In genomic region chr11:5260942-5261459, GRCm38 (mm10) we compare ENCODE assay signal across 7 mouse cellular contexts. TPM values are rescaled to one million over a fixed set of nuclear protein-coding genes. Genes with fewer than 3 reads are reported as not detected.
DNase-seq lines count a peak whose midpoint lies in the region; ATAC-seq and TF ChIP-seq lines count a peak whose summit lies in the region.

No protein-coding gene starts in this region.

- peak; percentile 24 for ATAC-seq in CD4-positive, CD25-positive, alpha-beta regulatory T cell, adult 4 months
- ATAC-seq in heart, postnatal 0 days (ENCODE audit: insufficient read depth, low read depth) = peak; percentile 39
- ATAC-seq in megakaryocyte-erythroid progenitor cell, adult 5-6 weeks (replicated peaks; ENCODE audit: low FRiP score, low TSS enrichment, poor library complexity, severe bottlenecking) = 0 out of 2 replicates have a peak, but pooled peaks have one; percentile 18
- peak; percentile 6; the same call in 1 of the 2 replicates for ATAC-seq in stomach, embryonic 15.5 days (ENCODE audit: insufficient read depth, low FRiP score, low read depth)

- WGBS in embryonic facial prominence, embryonic 10.5 days = 2% methylated on average over 42 of the region's 42 CpGs
- WGBS in heart, postnatal 0 days = under 1% methylated on average over 35 of the region's 42 CpGs
- WGBS in stomach, embryonic 15.5 days = under 1% methylated on average over 42 of the region's 42 CpGs

- H3K9ac ChIP-seq in heart, postnatal 0 days (replicated peaks; ENCODE audit: low read depth, low read length) = peak overlapping the region; percentile 98
- H3K9ac ChIP-seq in stomach, embryonic 15.5 days = peak overlapping the region; percentile 94

- H3K4me1 ChIP-seq in embryonic facial prominence, embryonic 10.5 days = peaks cover 36% of the 10 kb centered on the region
- H3K4me1 ChIP-seq in heart, postnatal 0 days (ENCODE audit: control insufficient read depth, insufficient read depth) = peaks cover 41% of the 10 kb centered on the region
- peaks cover 11% of the 10 kb centered on the region for H3K4me1 ChIP-seq in stomach, embryonic 15.5 days

- H3K27me3 ChIP-seq in embryonic facial prominence, embryonic 10.5 days (replicated peaks; ENCODE audit: low read depth, poor library complexity, severe bottlenecking) = peaks cover 29% of the 10 kb centered on the region
- H3K27me3 ChIP-seq in heart, postnatal 0 days (ENCODE audit: control insufficient read depth, insufficient read depth, low read length) = no peaks in the 10 kb centered on the region
- H3K27me3 ChIP-seq in stomach, embryonic 15.5 days (replicated peaks) = no peaks in the 10 kb centered on the region

- H3K4me2 ChIP-seq in heart, postnatal 0 days (ENCODE audit: low read depth, low read length) = peak overlapping the region; percentile 75
- peak overlapping the region; percentile 80 for H3K4me2 ChIP-seq in stomach, embryonic 15.5 days

- no peaks in the 10 kb centered on the region for H3K9me3 ChIP-seq in embryonic facial prominence, embryonic 10.5 days
- H3K9me3 ChIP-seq in heart, postnatal 0 days (replicated peaks; ENCODE audit: control insufficient read depth, low read length) = no peaks in the 10 kb centered on the region
- no peaks in the 10 kb centered on the region for H3K9me3 ChIP-seq in stomach, embryonic 15.5 days

- H3K27ac ChIP-seq in embryonic facial prominence, embryonic 10.5 days (replicated peaks) = peak overlapping the region; percentile 92
- peak overlapping the region; percentile 95 for H3K27ac ChIP-seq in heart, postnatal 0 days (ENCODE audit: low read depth)
- H3K27ac ChIP-seq in stomach, embryonic 15.5 days = peak overlapping the region; percentile 81

- peak overlapping the region; percentile 96 for H3K4me3 ChIP-seq in embryonic facial prominence, embryonic 10.5 days
- peak overlapping the region; percentile 97 for H3K4me3 ChIP-seq in heart, postnatal 0 days (ENCODE audit: low read depth, low read length)
- peak overlapping the region; percentile 92 for H3K4me3 ChIP-seq in stomach, embryonic 15.5 days (replicated peaks)

- DNase-seq in WW6 (ENCODE audit: low read depth, low spot score) = peak; percentile 49
- peak; percentile 72 for DNase-seq in embryonic facial prominence, embryonic 10.5 days (ENCODE audit: low spot score)
- DNase-seq in heart, postnatal 0 days (ENCODE audit: low spot score) = peak; percentile 57
- peak; percentile 71 to 82 for DNase-seq in kidney, postnatal 4 days

- H3K36me3 ChIP-seq in embryonic facial prominence, embryonic 10.5 days (replicated peaks) = no peaks in the 10 kb centered on the region
- 0 out of 2 replicates have a peak, but pooled peaks cover 4% of the 10 kb centered on the region for H3K36me3 ChIP-seq in heart, postnatal 0 days (replicated peaks; ENCODE audit: control insufficient read depth, insufficient read depth, low read length)
- H3K36me3 ChIP-seq in stomach, embryonic 15.5 days = no peaks in the 10 kb centered on the region

- no peak for TF ChIP-seq CTCF in heart, postnatal 0 days (IDR thresholded peaks at IDR 0.05; ENCODE audit: low read depth)

- no peak for TF ChIP-seq EP300 in heart, postnatal 0 days (IDR thresholded peaks at IDR 0.05; ENCODE audit: low read depth)

RNA-seq across cellular contexts. Expression of gene Kremen1, which starts 0.4 kb away (rescaled TPM):
- 1 to 10 TPM; 3.4 to 4.3 TPM for polyA plus RNA-seq in CD4-positive, CD25-positive, alpha-beta regulatory T cell, adult 4 months (2017; shearing (Covaris generic))
- 16.5 and 17.3 TPM in 2 replicates for polyA plus RNA-seq in embryonic facial prominence, embryonic 10.5 days (2016; fragmentation: Nextera tagmentation; extraction: Ambion mirVana)
- 90.2 and 103 TPM in 2 replicates for total RNA-seq in heart, postnatal 0 days (2014; rRNA removed; ENCODE audit: low replicate concordance)
- 24.3 and 28.5 TPM in 2 replicates for polyA plus RNA-seq in heart, postnatal 0 days (2015; fragmentation: Nextera tagmentation; extraction: Ambion mirVana)
- total RNA-seq in megakaryocyte-erythroid progenitor cell, adult 5-6 weeks (2014; fragmentation: Nextera tagmentation) = 1.1 and 3.0 TPM in 2 replicates
- total RNA-seq in megakaryocyte-erythroid progenitor cell, adult 5-6 weeks (2017) = 1.1 and 2.1 TPM in 2 replicates
- polyA plus RNA-seq in stomach, embryonic 15.5 days (2015; fragmentation: Nextera tagmentation; extraction: Ambion mirVana) = 17.8 and 18.3 TPM in 2 replicates

Comparison
In these comparisons a context has a peak if more than half of its experiments do, and no peak if none do; other contexts are left out.
1. Peak in every context shown above with its lines: DNase-seq, ATAC-seq, H3K4me3 ChIP-seq and H3K27ac ChIP-seq.